Mouse (Mus musculus) limb, embryonic 11.5 days (tissue): ENCODE measurements around the gene Usf3. TPM values are rescaled to one million over a fixed set of nuclear protein-coding genes. Genes with fewer than 3 reads are reported as not detected.
A peak's percentile ranks its signal among the peaks of the same experiment; 100 is the strongest.

ENCODE experiments used
- ATAC-seq: fragments of 200-750 bp; cut with Nextera tagmentation; 2 replicates; pipeline ENCODE4 v1.8.0; 2017; ENCODE audit warnings: low read depth; ENCODE audit not compliant: insufficient number of reproducible peaks, low FRiP score, low TSS enrichment
- DNase-seq: peaks from one replicate; pipeline ENCODE4 v3.0.0-alpha.2; 2015; ENCODE audit warnings: low spot score
- H3K27ac ChIP-seq: fragments of 300-500 bp; sonication (generic); replicated peaks from 2 replicates; pipeline ENCODE4 v1.5.1; 2014; ENCODE audit warnings: low read depth, mild to moderate bottlenecking, low read length
- H3K27me3 ChIP-seq: fragments of 300-500 bp; sonication (generic); 2 replicates; pipeline ENCODE4 v1.6.1; 2014; ENCODE audit warnings: mild to moderate bottlenecking, low read length, mixed read lengths; ENCODE audit not compliant: control insufficient read depth, insufficient read depth
- H3K36me3 ChIP-seq: fragments of 300-500 bp; sonication (generic); 2 replicates; pipeline ENCODE4 v1.6.1; 2014; ENCODE audit warnings: mild to moderate bottlenecking, low read length, moderate library complexity, mixed read lengths; ENCODE audit not compliant: control insufficient read depth, insufficient read depth
- H3K4me1 ChIP-seq: fragments of 300-500 bp; sonication (generic); 2 replicates; pipeline ENCODE4 v1.6.1; 2014; ENCODE audit warnings: low read length, mixed read lengths; ENCODE audit not compliant: control insufficient read depth, insufficient read depth
- H3K4me2 ChIP-seq: fragments of 300-500 bp; sonication (generic); 2 replicates; pipeline ENCODE4 v1.6.1; 2014; ENCODE audit warnings: low read depth, mild to moderate bottlenecking, moderate library complexity; ENCODE audit not compliant: severe bottlenecking
- H3K4me3 ChIP-seq: fragments of 300-500 bp; sonication (generic); 2 replicates; pipeline ENCODE4 v1.5.1; 2014; ENCODE audit warnings: low read depth, low read length
- H3K9ac ChIP-seq: fragments of 300-500 bp; sonication (generic); 2 replicates; pipeline ENCODE4 v1.6.1; 2014; ENCODE audit warnings: mild to moderate bottlenecking, low read length
- H3K9me3 ChIP-seq: fragments of 300-500 bp; sonication (generic); 2 replicates; pipeline ENCODE4 v1.6.1; 2016; ENCODE audit warnings: low read length; ENCODE audit not compliant: control insufficient read depth
- WGBS: fragments of 180-500 bp; shearing (Covaris S2); extraction: QIAGEN DNeasy Blood & Tissue Kit; methylation state at CpG from one replicate; pipeline ENCODE4 v1.1.7; 2014; 5-methylcytosine and 5-hydroxymethylcytosine counted together
- polyA plus RNA-seq: library from polyadenylated mRNA; unstranded; fragments of >200 nt; fragmentation: Nextera tagmentation; extraction: Ambion mirVana; gene quantifications from 2 replicates; pipeline ENCODE4 v1.2.1, GENCODE M21; 2014

The Usf3 gene
- polyA plus RNA-seq, 1 experiment from 2014 or later = 5.1 TPM

GRCm38 (mm10) chr16:44226706-44227291, 53.8 kb downstream of the Usf3 start:
- H3K27me3 ChIP-seq = no peaks in the 10 kb centered on the region
- ATAC-seq (no peak), DNase-seq (no peak)
- no peaks in the 10 kb centered on the region for H3K9me3 ChIP-seq
- 92% methylated on average over 13 of the region's 13 CpGs for WGBS
- H3K36me3 ChIP-seq = no peaks in the 10 kb centered on the region
- H3K4me3 ChIP-seq = no peak overlapping the region
- H3K9ac ChIP-seq = no peak overlapping the region
- H3K27ac ChIP-seq = no peak overlapping the region
- H3K4me2 ChIP-seq = no peak overlapping the region
- no peaks in the 10 kb centered on the region for H3K4me1 ChIP-seq

DNA sequence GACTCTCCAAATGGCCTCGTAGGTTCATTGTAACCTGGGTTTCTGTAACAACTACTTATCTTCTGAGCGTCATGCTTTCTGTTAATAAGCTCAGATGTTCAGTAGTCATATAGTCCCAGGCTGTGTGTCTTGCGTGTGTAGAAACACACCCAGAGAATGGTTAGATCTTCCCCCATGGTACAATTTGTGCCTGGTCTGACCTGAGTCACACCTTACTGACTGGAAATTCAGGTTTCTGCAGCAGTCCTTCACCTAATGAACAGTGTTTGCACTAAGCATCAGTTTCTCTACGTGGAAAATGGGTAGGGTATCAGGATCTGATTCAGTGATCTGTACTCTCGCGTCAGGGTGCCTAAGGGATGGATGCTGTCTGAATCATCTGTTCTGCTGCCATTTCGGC, 60.0 kb downstream of the Usf3 start:
- H3K4me3 ChIP-seq = no peak overlapping the region
- no peak for DNase-seq
- no peak for ATAC-seq
- H3K9me3 ChIP-seq = no peaks in the 10 kb centered on the region
- H3K27ac ChIP-seq = no peak overlapping the region
- H3K36me3 ChIP-seq = no peaks in the 10 kb centered on the region
- no peaks in the 10 kb centered on the region for H3K27me3 ChIP-seq
- H3K4me2 ChIP-seq = no peak overlapping the region
- 92% methylated on average over 7 of the region's 7 CpGs for whole genome bisulfite sequencing
- H3K9ac ChIP-seq = no peak overlapping the region
- H3K4me1 ChIP-seq = no peaks in the 10 kb centered on the region

DNA sequence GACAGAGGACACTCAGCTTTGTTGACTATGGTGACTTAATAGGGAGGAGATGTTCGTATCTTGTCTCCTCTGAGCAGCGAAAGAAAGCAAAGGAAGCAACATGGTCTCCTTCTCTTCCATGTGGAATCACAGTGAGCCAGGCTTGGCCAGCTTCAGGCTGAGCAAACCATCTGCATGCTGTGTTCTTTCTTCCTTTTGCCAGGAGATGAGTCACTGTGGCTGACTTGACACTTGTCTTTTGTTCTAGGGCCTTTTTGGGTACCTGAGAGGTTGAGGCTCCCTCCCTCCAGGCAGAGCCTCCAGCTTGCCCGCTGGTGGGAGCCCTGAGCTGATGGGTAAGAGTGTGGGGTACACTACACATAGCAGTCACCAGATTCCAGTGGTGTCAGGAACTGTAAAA, 64.8 kb downstream of the Usf3 start:
- Histone ChIP-seq H3K4me1 (no peaks in the 10 kb centered on the region), H3K27ac (no peak overlapping the region), H3K9me3 (no peaks in the 10 kb centered on the region), H3K36me3 (no peaks in the 10 kb centered on the region), H3K27me3 (no peaks in the 10 kb centered on the region), H3K4me3 (no peak overlapping the region), H3K4me2 (no peak overlapping the region), H3K9ac (no peak overlapping the region)
- DNase-seq (no peak), ATAC-seq (no peak)
- WGBS = 73% methylated on average over 3 of the region's 3 CpGs

GRCm38 (mm10) chr16:44238835-44239263, 65.8 kb downstream of the Usf3 start:
- H3K9ac ChIP-seq = no peak overlapping the region
- H3K27ac ChIP-seq = no peak overlapping the region
- no peaks in the 10 kb centered on the region for H3K9me3 ChIP-seq
- ATAC-seq (no peak), DNase-seq (no peak)
- H3K27me3 ChIP-seq = no peaks in the 10 kb centered on the region
- no peaks in the 10 kb centered on the region for H3K4me1 ChIP-seq
- no peak overlapping the region for H3K4me2 ChIP-seq
- no peaks in the 10 kb centered on the region for H3K36me3 ChIP-seq
- 61% methylated on average over 10 of the region's 10 CpGs for WGBS
- H3K4me3 ChIP-seq = no peak overlapping the region

DNA sequence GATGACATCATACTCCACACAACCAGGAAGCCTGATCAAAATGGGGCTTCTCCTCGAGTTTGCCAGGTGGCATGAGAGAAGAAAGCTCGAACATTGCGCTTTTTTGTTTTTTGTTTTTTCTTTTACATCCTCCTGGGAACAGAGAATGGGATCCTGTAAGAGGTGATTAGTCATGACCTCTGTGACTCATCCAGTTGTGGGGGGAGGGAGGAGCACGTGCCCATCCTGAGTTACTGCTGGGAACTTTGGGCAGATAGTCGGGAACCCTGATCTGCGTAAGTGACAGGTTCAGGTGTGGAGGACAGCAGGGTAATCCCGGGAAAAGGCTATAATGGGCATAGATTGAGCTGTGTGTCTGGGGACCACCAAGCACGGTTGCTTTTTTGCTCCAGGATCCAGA, 67.4 kb downstream of the Usf3 start:
- Histone ChIP-seq H3K4me1 (no peaks in the 10 kb centered on the region), H3K27ac (no peak overlapping the region), H3K9ac (no peak overlapping the region), H3K27me3 (no peaks in the 10 kb centered on the region), H3K4me3 (no peak overlapping the region), H3K4me2 (no peak overlapping the region), H3K9me3 (no peaks in the 10 kb centered on the region), H3K36me3 (no peaks in the 10 kb centered on the region)
- DNase-seq = no peak
- 63% methylated on average over 8 of the region's 8 CpGs for WGBS
- ATAC-seq = no peak

DNA sequence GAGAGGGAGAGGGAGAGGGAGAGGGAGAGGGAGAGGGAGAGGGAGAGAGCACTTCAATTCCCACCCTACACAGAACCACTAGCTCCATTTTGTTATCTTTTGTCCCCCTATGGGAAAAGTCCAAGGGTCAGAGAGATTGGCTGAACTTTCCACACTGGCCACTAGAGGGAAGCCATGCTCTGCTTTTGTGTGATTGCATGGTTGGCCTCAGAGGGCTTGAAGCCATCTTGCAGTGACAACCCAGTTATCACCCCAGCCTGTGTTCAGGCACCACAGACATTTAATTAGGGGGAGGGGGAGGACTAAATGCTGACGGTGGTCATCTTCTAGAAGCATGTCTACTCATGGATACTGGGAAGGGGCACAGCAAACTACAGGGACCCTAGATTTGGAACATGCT, 69.6 kb downstream of the Usf3 start:
- no peaks in the 10 kb centered on the region for H3K36me3 ChIP-seq
- H3K4me3 ChIP-seq = no peak overlapping the region
- no peak overlapping the region for H3K9ac ChIP-seq
- H3K9me3 ChIP-seq = no peaks in the 10 kb centered on the region
- no peak overlapping the region for H3K4me2 ChIP-seq
- WGBS = 4% methylated on average over 1 of the region's 1 CpGs
- no peak overlapping the region for H3K27ac ChIP-seq
- H3K4me1 ChIP-seq = no peaks in the 10 kb centered on the region
- ATAC-seq = peak; percentile 23; the same call in 1 of the 2 replicates
- no peaks in the 10 kb centered on the region for H3K27me3 ChIP-seq
- peak; percentile 84 for DNase-seq

- 67% methylated on average over 7 of the region's 7 CpGs for WGBS
These were observed 70.3 kb downstream of the Usf3 start for GRCm38 (mm10) chr16:44243323-44243722.

DNA sequence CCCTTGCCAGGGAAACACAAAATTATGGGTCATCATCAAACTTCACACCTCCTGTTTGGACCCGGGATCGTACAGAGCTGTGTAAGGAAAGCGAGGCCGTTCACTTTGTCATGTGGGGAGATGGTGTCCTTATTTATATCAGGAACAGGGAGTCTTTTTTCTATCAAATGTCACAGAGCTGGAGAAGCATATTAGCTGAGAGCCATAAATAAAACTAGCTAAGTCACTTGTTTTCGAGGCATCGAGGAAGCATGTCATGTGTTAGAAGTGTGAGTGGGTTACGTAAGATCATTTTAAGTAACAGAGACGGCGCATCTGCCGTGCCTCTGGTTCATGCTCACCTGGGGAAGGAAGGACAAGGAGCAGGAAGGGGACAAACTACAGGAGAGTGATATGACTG, 76.9 kb downstream of the Usf3 start:
- H3K4me3 ChIP-seq = no peak overlapping the region
- no peaks in the 10 kb centered on the region for H3K9me3 ChIP-seq
- 87% methylated on average over 10 of the region's 10 CpGs for WGBS
- H3K4me1 ChIP-seq = no peaks in the 10 kb centered on the region
- ATAC-seq (no peak), DNase-seq (no peak)
- H3K27me3 ChIP-seq = no peaks in the 10 kb centered on the region
- H3K27ac ChIP-seq = no peak overlapping the region
- no peak overlapping the region for H3K4me2 ChIP-seq
- no peak overlapping the region for H3K9ac ChIP-seq
- H3K36me3 ChIP-seq = no peaks in the 10 kb centered on the region

More at GRCm38 (mm10) chr16:44243323-44243722, 70.3 kb downstream of the Usf3 start:
- no peak for DNase-seq
- Histone ChIP-seq H3K36me3 (no peaks in the 10 kb centered on the region), H3K27me3 (no peaks in the 10 kb centered on the region), H3K4me1 (no peaks in the 10 kb centered on the region), H3K9me3 (no peaks in the 10 kb centered on the region), H3K4me3 (no peak overlapping the region), H3K27ac (no peak overlapping the region), H3K9ac (no peak overlapping the region), H3K4me2 (no peak overlapping the region)
- ATAC-seq = no peak

DNA sequence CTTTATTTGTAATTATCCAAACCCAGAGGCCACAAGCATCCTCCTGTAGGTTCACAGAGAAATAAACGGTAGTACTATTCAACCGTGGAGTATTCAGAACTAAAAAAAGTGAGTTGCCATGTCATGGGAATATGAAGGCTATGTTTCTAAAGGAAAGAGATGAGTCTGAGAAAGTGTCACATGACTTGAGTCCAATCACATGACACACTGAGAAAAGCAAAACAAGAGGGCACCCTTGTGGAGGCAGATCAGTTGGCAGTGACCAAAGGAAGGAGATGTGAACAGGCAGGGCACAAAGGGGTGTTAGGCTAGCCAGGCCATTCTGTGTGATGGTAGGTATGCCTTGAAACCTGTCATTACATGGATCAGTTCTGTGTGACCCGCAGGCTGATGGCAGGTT, 79.7 kb downstream of the Usf3 start:
- H3K27ac ChIP-seq = no peak overlapping the region
- H3K36me3 ChIP-seq = no peaks in the 10 kb centered on the region
- DNase-seq (no peak), ATAC-seq (no peak)
- no peak overlapping the region for H3K4me3 ChIP-seq
- no peaks in the 10 kb centered on the region for H3K4me1 ChIP-seq
- 89% methylated on average over 3 of the region's 3 CpGs for WGBS
- H3K9me3 ChIP-seq = no peaks in the 10 kb centered on the region
- H3K9ac ChIP-seq = no peak overlapping the region
- H3K4me2 ChIP-seq = no peak overlapping the region
- no peaks in the 10 kb centered on the region for H3K27me3 ChIP-seq
